Mouse (Mus musculus): ENCODE measurements around the gene Dbx1.

Gene Dbx1

DNA sequence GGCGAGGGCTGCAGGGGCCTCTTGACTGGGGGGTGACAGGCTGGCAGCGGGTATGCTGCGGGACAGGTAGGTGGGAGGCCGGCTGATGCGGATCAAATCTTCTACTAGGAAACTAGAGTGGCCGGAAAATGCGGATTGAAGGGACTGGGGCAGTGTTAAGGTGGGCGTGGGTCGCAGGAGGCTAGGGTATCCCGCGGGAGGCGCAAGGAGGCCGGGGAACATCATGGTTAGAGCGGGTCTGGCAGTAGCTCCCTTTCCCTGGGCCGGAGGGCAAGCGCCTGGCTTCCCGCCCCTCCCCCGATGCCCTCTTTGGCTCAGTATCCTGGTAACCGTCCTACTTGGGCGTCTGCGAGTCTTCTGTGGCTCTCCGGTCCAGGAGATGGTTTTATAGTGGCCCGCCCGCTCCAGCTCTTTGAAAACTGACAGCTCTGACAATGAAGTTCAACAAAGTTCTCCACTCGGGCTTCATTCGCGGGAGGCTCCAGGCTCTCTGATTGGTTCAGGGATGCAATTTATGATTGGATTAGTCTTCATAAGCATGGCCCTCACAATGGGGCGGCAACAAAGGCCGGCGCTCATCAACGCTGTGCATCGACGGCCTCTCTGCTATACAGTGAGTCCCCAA, at the start of gene Dbx1:
TSS of gene Dbx1 (minus strand) at position 359 of the 625 bp plus-strand sequence.
- DNase-seq = peak; percentile 64

DNA sequence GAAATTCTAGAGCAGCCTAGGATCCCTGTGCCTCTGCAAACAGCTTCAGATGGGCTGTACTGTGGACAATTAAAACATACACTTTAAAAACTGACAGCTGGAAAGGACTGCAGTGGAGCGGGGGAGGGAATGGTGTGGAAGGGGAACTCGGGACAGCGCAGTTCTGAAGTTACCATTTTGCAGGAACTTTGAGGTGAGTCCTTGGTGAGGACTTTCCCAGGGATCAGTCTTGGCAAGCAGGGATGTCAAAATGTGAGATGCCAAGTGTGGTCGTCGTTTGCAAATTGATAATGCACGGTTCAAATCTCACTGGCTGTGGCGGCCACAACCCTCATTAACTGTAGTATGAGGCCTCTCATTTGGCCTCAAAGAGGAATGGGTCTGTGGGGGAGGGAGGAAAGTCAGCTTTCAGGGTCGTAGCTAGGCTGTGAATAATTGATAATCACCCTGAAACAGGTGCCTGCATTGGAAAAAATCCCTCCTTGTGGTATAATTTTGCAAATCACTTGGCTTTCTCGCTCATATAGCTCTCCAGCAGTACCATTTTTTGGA, 42.3 kb upstream of the Dbx1 start:
- no peak for DNase-seq

DNA sequence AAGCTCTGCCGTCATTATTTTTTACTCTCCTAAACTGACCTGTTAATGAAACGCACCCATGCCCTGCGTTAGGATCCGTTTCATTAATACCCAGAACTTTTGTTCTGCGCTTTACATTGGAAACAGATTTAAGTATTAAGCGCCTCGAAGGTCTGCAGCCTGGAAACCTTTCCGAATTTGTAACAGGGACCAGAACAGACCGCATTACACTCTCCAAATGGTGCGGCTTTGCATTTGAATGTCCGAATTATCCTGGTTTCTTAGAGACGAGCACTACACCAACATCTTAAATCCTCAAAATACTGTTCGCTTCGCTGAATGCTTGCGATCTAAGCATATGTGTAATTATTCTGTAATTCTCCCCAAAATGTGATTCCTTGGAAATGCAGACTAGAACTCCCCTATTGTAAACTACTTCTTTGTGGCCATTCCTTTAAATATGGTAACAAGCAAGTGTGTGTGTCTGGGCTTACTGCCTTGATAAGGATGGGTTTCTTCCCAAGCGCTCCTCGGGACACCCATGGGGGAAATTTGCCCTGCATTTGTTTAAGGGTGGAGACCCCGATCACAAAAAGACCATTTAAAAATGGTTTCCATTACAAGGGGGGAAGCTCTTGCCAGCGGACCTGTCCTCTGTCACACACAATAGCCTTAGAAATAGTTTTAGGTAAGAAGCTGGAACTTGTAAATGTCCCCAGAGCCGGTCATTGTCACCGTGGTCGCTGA, 41.6 kb upstream of the Dbx1 start:
- peak; percentile 48 for DNase-seq

DNA sequence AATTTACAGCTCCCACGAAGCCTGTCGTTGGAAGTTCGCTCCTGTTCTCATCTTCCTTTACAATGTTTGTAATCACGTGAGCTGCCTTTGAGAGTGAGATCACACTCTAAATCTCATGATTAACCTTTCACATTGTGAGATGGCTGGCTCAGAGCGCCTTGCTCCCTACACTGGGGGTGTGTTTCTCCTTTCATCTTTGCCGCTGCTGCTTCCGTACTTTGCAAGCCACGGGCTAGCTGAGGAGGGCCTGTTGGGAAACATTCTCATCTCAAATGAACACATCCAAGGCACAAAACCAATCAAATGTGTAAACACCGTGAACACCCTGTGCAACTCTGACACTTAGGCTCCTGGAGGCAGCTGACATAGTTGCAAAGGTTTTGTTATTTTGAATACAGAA, 40.5 kb upstream of the Dbx1 start:
- DNase-seq = peak; percentile 66

DNA sequence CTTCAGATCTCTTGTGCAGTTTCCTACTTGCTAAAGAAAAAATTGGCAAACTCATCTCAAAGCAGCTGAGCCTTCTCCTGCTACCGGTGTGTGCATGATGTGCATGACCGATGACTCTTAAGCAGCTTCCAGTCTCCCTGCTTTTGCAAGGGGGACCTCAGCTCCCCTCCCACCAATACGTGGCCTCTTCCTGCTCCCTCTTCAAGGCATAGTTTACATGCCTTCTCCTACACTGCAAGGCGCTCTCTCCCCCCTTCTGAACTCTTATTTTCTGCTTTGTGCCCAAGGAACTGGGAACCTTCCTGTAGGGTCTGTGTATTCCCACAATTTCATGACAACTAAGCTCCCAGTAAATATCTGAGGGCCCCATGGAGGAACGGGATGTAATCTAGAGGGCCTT, 40.0 kb upstream of the Dbx1 start:
- DNase-seq = no peak

DNA sequence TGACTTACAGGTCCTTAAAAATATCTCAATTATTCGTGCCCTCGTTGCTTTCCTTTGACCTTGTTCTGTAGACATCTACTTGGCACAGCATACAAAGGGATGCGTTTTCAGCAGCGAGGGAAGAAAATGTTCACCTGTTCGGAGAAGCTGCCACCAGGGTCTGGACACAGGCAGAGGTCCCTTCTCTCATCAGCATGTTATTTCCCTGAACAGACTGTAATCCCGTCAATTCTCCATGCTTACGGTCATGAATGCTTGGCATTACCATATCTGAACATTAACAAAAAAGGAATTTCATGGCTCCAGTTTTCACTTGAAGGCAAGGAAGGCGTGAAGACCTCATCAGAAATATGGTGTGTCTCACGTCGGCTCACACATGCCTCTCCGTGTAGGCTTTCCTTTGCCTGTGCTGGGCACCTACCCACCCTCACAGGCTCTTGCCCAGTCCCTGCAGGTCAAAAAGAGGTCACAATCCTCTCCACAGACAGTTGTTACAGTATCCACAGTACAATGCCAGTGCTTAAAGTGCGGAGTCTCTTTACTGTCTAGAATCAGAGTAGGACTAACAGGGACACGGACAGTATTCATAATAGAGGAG, 31.7 kb upstream of the Dbx1 start:
- DNase-seq = no peak

DNA sequence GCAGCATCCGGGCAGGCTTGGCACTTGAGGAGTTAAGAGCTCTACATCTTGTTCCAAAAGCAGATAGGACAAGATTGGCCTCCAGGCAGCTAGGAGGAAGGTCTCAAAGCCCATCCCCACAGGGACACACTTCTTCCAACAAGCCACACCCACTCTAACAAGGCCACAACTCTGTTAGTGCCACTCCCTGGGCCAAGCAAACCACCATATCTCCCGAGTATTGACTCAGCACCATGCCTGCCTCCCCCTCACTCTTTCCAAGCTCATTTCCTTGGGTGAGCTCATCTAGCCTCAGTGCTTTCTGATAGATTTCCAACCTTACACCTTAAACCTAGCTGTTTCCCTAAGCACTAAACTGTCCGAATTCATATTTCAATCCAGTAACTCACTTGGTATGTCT, 26.9 kb upstream of the Dbx1 start:
- DNase-seq = no peak

DNA sequence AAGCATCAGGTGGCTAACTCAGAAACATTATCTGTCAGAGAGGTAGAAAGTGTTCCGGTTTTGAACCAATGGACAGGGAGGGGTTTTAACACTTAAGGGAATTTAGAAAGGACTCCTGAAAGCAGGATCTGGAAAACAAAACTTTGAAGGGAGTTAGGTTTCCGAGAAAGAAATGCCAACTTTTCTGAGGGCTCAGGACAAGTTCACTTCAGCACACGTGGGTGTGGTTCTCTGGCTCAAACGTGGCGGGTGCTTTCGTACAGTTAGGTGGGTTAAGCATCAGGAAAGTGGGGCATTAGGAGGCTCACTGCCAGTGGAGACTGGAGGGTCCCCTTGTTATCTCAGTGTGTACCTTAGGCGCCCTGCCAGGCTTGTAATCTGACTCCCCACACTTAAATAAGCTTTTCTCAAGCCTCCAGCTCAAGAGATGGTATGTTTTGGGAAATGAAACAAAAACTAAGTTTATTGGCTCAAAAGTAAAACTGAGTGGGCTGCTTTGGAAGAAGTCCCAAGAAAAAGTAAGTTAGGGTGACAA, 25.9 kb upstream of the Dbx1 start:
- no peak for DNase-seq

DNA sequence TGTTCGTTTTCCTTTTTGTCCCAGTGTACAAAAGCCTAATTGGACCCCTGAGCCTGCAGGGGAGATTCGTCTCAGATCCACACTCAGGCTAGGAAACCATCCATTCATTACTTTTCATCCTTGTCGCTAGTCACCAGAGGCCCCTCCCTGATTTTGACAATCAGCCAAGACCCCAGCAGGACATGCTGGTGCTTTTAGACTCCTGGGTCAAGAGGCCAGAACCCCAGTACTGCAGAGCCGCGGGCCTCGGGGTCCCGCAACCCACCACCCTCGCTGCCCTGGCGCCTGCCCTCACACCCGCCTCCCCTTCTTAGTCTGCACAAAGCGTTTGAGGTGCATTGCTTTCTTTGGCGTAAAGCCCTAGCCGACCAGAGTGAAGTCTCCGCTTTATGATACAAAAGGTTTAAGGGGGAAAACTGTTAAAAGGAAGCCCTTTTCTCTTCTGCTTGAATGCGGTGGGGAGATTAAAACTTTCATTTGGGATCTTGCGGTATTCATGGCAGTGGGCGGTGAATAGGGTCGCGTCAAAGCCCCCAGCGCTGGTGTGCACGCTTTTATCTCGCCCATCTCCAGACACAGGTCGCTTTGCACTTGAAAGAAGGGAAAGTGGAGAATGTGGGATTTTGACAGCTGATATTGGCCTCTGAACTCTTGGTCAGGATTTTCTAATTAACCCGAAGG, 25.3 kb upstream of the Dbx1 start:
- peak; percentile 34 for DNase-seq

DNA sequence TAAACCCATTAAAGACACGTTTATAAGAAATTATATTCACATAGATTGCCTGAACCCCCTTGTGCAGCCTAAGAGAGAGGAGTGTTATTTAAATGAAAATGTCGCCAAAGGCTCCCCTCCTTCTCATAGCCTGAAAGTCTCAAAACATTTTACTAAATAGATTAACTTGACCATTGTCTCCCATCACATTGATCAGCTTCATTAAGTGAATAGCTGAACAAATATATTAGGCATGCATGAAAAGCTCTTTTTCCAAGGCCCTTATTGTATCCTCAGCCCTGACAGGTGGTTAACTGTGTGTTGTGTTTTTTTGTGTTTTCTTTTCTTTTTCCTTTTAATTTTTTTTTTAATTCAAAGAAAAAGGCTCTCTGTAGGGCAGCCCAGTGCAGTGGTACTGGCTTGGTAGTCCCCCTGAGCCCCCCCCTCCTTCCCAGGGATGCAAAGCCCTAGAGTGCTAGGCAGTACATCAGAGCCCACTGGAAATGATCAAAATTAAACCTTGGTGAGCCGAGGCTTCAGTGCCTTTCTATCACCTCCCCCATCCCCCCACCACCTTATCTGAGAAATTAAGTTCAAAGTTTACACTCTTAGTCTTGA, 4.2 kb upstream of the Dbx1 start:
- no peak for DNase-seq

DNA sequence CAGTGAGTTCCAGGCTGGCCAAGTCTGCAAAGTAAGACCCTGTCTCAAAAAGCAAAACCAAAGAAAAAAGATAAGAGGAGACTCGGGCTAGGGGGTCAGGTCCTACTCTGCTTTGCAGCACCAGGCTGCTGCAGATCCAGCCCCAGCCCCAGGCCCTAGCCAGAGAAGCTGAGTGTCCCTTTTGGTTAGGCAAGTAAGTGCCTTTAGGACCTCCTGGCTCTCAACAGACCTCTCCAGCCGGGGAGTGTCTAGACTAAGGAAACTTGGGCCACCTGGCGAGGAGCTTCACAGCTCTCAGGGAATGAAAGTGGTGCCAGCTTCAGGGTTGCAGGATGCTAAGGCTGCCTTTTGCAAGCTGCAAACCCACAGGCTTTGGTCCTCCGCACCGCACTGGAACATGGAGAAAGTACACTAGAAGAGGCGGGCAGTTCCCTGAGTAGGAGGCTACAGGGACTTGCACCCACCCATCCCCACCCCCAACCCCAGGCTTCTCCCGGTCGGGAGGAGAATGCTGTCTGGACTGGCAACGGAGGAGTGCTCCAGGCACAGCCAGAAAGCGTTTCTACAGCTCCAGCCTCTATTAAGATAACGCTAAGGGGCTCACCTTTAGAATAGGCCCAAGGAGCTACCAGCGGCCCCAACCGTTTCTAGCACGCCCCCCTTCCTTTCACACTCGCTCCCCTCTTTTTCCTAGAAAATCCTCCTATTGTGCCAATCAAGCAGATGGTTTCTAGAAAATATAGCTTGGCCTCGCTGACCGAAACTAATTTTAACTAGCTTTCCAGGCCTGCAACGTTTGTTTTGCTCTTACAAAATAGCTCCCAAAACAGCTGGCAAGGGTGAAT, 3.4 kb upstream of the Dbx1 start:
- peak; percentile 30 for DNase-seq

DNA sequence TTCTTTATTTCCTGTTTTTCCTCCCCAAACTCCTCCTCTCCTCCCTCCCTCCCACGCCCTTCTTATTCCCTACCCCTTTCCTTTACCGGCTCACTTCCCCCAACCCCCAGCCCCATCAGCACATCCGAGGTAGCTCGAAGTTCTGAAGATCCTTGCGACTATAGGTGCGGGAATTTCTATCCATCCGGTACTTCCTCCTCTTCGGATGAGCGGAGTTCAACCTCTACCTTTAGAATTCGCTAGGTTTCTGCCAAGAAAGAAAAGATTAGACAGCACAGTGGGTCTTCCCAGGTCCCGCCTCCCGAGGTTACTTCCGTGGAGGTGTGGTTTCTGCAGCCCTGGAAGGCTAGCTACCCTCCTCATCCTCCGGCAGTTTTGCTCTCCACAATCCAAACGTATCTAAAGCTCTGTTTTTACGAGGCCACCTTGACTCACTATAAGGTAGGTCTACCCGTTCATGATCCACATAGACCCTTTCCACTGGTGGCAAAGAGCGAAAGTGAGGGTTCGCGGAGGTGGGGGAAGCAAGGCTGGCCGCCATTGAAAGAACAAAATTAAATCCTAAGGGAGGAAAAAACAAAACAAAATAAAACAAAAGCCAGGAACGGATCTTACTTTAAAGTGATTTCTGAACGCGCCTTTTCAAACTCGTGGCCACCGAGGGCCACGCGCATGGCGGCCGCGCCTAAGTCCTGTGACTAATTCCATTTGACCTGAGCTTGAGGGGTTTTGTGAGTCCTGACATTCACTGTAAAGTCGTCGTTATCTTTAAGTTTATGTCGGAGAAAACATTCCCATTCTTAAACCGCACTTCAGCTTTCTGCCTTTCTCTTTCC, 2.5 kb upstream of the Dbx1 start:
- peak; percentile 41 for DNase-seq

DNA sequence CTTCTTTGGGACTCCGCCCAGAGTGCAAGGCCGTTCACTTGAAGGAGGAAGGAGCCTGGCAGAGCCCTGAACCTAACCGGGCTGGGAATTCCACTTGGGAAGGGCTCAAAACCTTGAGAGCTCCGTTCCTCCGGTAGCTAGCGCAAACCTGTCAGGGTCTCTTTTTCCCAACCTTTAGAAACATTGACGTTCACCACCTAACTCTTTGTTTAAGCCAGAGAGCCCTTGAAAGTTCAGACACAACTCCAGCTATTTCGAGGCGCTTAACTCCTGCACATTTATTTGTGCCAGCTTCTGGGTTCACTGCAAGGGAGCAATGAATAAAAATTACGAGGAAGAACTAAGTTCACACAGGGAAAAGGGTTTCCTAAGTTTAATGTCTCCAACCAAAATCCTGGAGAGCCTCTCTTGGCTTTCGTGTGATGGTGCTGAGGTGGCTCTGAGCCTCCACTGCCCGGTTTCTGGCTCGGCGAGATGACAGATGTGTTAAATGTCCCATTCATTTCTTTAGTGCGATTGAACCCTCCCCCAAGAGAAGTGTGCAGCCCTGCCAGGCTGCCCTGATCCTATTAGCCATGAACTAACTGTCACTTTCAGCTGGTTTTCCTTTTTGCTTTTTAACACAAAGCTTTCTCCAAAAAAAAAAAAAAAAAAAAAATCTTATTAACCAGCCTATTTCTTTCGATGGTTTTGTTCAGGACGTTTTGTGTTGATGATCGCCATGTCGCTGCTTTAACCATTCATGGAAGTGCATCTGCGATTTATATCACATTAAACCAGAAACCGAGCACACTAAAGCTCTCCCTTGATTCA, 1.4 kb upstream of the Dbx1 start:
- DNase-seq = peak; percentile 60

DNA sequence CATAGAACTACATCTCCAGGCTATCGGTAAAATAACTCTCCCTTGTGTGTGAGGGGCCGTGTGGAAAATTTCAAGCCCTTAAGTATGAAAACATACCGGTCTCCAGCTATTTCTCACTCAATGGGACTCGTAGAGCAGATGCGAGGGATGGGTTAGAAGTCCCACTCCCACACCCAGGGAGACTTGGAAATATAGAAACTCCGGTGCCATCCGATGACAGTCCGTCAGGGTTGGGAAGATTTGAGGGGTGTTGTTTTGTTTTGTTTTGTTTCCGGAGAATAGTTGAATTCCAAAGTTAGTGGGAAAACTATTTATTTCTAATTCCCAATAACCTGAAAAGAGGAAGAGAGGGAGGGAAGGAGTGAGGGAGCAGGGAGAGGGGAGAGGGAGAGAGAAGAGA, 632 bp upstream of the Dbx1 start:
- peak; percentile 29 for DNase-seq

DNA sequence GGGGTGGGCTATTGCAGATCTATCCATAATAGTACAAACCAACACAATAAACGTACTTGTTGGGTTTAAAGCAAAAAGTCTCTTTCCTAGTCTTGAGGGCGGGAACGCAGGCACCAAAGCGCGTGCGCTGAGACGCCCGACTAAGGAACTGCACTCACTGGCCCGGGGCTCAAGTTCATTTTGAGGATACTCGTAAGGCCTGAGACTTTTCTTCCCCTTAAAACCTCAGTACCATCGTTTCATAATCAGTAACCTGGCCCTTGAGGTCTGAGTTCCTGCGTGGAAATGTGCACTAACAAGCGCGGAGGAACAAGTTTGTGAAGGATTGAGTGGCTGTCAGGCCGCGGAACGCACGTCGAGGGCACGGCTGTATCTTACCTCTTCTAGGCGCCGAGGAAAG, 678 bp downstream of the Dbx1 start:
- DNase-seq = peak; percentile 57

DNA sequence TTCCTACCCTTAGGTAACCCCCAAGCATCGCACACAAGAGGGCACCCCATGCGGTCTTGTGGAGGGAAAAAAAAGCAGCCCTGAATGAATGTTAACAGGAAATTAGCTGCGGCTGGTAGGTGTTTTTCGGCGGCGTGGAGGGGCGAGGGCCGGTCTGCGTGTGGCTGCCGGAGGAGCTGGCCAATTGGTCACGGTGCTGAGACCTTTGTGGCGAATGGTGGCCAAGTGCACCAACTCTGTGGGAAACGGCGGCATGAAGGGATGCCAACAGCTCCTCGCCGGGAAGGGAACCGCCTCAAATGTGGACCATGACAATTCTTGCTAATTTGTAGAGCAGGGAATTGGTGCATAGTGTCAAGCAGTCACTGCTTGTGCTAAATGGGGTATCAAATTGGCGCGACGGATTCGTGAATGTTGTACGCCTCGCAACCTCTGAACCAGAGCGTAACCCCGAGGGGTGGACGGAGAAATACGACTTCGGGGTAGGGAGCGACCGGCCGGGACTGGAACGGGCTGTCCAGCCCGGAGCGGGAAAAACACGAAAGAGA, 1.5 kb downstream of the Dbx1 start:
- DNase-seq = peak; percentile 69

DNA sequence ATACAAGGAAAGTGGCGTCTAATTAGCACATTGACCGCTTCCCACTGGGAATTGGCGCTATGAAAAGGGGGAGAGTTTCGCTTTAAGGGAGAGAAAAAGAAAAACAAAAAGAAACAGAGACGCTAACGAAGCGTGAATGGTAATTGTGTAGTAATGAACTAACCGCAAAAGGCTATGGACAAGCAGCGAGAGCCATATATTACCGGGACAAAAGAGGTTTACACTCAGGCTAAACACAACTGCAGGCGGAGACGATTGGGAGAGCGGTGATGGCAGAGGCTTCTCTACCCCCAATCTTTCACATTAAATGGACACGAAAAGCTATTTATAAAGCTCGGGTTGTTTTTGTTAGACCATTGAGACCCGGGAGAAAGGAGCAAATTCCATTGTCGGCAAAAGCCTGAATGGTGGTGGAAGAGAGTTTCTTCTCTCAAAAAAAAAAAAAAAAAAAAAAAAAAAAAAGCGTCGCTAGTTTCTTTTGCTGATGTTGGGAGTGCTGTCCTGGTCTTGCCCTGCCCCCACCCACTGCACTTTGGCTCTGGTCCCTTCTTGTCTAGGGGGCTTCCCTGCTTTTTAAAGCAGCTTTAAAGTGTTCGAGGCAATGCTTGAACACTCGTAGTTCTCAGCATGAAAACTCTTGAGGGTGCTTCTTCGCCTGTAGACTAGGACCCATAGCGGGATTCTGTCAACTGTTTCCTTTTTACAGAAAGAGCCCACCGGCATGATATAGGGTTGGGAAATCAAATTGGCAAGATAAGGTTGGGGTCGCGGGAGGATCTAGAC, 2.2 kb downstream of the Dbx1 start:
- peak; percentile 59 for DNase-seq

DNA sequence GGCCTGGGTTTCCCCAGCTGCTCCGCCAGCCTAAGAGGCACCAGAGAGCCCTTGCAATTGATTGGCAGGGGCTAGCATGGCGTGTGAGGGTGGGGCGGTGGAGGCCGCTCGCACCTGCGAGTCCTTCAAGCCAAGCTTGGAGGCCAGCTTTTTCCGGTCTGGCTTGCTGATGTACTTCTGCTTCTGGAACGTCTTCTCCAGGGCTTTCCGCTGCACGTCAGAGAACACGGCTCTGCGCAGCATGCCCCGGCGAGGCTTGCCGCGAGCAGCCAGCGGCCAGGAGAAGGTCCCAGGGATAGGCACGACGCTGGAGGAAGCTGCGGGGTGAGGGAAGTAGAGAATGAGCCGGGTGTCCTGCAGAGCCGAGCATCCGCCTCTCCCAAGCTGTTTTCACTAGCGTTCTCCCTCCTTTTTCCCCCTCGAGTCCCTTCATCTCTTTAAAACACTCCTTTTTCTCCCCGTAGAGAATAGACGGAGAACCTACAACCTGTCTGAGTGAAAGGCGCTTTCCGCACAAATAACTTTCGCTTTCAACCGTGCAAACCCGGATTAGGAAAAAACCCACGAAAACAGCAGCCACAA, 3.2 kb downstream of the Dbx1 start:
- DNase-seq = peak; percentile 63

Data from embryo, embryonic 11 days (tissue).